Mouse (Mus musculus) left cerebral cortex, adult 8-10 months (tissue): ENCODE measurements around the gene Fam136a. TPM values are rescaled to one million over a fixed set of nuclear protein-coding genes. Genes with fewer than 3 reads are reported as not detected.
"Not testable (repeated sequence)": the region's sequence is repeated elsewhere in the genome, so short reads cannot be mapped to it uniquely, and the experiment has no call there.

Source experiments
- DNase-seq, 2 experiments: peaks; one replicate each; pipeline ENCODE4 v3.0.0; 2022; ENCODE audit warnings: low spot score in 2 of 2
- total RNA-seq, 4 experiments: library from RNA; stranded (reverse); gene quantifications; 2 replicates each; pipeline ENCODE4 v1.2.4; 2022

Gene Fam136a
- 10 to 100 TPM; 22.6 to 27.0 (median 23.1) TPM for total RNA-seq

DNA sequence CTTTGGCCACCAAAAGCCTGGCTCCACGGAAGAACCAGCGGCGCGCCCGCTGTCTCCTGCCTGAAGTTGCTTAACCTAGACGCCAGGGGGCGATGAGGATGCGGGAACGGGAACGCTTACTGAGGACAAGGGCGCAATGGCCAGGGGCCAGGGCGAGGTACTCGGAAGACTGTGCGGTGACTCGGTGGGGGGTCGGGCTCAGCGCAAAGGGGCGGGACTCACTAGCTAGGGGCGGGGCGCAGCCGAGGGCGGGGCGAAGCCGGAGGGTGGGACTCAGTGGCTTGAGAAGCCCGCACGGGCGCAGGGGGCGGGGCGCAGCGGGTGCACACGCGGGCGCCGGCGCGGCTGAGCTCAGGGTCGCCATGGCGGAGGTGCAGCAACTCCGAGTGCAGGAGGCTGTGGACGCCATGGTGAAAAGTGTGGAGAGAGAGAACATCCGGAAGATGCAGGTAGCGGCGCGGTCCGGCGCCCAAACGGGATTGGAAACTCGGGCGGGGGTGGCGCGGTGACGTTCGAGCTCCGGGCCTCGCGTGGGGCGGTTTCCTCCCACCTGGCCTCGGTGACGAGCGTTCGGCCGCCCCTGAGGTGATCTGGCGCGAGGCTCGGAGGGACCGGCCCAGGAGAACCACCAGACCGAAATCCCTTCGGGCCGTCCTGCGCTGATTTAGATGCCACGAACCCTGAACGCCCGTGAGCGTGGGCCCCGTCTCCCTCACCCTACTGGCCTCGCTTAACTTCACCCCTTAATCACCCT, at the start of gene Fam136a:
Gene Fam136a (plus strand): TSS at position 276 of the 754 bp plus-strand sequence.
- DNase-seq = peak; percentile 73 to 90

DNA sequence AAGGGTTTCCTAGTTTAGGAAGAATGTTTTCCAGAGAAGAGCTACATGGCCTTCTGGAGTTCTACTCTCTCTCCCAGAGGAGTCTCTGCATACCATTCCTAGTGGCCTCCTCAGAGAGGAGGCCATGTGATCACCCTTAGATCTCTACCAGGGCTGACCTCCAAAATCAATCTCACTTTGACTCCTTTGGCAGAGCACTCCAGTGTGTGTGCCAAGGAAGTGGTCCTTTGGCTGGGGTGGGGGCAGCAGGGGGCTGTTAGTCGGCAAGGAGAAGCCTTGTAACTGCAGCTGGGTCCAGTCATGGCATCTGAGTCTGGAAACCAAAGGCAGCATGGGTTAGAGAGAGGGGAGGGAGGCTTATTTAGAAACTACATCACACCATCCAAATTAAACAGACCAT, 48.4 kb upstream of the Fam136a start:
- DNase-seq = no peak

DNA sequence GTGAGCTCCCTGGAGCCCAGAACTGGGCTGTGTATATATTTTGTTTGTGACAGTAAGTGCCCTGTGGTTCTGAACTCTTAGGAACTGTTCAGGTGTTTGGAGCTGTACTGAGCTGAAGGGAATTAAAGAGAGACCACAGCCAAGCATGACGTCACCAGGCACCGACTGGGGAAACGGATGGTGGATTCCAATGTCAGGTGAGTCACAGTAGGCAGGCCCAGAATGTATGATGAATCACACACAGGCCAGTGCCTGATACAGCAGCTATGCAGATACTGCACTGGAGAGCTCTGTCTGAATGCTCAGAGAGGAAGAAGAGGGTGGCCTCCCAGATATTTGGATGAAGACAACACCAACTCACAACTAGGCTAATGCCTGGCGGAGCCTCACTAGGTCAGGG, 46.6 kb upstream of the Fam136a start:
- peak in 1 of 2 experiments; percentile 47 for DNase-seq

DNA sequence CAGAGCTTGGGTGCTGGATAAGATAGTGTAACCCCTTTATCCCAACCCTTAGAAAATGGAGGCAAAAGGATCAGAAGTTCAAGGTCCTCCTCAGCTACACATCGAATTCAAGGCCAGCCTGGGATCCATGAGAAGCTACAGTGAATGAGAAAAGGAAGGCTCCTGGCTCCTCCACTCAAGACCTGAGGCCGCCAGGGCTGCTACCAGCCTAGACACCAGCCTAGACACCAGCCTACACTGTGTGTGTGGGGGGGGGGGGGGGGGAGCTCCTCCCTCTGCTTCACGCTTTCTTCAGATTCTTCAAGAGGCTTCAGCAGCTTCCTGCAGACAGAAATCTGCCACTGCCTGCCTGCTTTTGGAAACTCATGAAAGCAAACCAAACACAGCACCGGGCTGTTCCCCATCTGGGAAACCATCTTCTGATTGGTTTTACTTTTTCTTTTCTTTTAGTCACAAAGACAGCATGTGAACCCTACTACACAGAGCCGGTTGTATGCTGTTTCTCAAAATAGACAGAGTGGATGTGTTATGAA, 43.3 kb upstream of the Fam136a start:
- no peak for DNase-seq

DNA sequence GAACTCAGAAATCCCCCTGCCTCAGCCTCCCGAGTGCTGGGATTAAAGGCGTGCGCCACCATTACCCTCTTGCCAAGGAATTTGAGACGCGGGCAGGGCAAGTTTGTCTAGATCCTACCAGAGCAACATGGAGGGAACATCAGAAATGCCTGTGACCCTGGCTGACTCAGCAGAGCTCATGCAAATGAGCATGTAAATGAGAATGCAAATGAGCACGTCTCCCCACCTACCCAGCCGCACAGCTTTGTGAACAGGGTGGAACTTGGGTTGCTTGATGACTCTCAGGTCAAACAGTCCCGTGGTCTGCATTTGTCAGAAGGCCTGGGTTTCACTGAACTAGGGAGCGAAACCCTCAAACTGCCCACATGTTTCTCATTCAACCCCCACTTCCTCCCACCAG, 42.5 kb upstream of the Fam136a start:
- no peak for DNase-seq

DNA sequence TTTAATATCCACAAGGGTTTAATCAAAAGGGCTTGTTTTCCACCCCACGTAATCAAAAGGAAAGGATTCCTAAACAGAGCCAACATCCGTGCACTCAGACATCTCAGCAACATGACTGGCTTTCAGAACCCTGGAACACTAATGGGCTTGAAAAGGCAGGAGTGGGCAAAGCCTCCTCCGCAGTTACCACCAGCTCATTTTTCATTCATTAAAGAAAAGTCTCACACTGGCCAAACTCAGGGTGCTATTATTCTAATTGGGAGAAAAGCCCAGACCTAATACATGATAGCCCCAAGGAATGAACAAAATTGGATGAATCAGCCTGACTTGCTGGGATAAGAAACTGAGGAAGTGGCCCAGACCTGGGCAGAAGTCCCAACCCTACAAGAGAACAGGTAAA, 41.0 kb upstream of the Fam136a start:
- no peak for DNase-seq

DNA sequence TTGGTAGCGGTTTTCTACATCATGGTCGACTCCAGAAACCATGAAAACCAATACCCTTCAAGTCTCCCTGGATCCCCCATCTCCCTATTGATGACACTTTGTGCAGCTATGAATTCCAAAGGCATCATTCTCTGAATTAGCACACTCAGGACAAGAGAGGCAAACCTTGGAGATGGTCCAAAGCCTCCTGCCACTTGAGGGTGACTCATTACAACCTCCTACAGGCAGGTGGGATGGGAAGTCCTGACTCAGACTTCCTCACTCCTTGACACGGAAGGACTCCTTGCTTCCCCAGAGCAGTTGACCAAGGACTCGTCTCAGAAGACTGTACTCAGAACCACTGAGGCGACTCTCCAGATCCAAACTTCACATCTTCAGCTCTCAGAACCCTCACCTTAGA, 39.8 kb upstream of the Fam136a start:
- no peak for DNase-seq

DNA sequence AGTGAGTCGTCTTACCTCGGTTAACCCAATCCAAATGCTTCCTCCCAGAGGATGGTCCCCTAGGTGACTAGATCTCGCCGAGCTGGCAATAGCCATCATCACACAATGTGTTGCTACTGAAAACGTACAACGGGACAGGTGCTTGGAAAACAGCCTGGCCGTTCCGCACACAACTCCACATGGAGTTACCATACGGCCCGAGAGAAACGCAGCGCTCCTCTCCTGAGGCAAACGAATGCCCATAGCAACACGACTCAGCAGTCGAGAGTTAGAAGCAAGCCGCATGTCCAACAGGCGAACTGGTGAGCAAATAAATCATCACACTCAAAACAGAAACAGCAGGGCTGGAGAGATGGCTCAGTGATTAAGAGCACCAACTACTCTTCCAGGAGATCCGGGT, 38.6 kb upstream of the Fam136a start:
- no peak for DNase-seq

DNA sequence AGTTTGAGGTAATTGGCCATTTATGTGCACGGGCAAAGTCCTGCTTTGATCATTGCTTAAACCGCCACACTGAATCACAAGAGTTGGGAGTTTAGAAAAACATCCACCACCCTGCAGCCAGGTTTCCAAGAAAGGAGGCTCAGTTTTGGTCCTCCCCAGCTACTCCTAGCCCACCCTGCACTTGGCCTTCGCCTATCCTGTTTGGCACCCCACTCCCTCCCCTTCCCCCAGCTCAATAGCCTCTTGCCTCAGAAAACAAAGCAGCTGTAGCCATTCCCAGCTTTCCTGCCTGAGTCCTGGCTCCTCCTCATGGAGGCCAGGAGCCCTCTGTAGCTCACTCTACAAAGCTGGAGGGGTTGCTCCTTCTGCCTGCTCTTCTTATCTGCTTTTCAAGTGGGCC, 37.1 kb upstream of the Fam136a start:
- DNase-seq = no peak

DNA sequence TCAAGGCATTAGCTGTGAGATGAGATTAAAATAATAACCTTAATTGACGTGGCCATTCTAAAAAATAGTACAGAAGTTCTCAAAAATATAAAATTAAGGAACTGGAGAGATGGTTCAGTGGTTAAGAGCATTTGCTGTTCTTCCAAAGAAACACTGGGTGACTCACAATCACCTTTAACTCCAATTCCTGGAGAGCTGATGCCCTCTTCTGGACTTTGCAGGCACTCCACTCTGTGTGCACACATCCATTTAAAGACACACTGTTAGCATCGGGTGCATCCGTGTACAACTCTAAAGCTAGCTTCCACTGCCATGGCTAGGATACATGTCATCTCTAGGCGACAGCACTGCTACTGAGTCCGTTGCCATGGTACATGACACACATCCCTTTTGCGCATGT, 35.5 kb upstream of the Fam136a start:
- no peak for DNase-seq

DNA sequence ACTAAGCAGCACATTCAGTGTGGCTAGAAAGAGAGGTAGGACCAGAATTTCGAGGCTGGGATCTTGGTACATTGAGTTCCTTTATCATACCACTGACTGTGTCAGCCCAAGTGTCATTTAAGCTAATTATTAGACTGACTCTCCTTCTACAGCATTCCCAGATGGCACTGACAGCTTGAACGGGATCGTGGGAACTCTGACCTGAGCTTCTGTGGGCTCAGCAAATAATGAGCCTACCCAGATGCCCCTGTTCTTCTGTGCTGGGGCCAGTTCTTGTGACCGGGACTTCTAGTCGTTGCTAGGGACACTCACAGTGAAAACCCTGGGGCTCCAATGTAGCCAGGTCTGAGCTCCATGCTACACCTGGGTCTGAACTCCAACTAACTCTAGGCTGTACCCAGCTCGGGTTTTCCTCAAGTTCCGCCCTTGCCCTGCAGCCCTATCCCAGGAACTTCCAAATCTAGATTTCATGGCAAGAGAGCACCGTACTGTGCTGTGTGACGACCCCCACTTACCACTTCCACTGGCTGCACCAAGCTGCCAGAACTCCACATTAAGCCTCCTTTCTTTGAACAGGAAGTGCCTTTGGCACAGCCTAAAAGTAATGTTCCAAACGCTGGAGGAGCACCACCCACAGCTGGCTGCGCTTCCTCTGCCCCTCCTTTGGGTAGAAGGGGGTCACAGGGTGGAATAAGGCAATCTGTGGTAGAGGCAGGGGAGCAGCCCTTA, 30.2 kb upstream of the Fam136a start:
- DNase-seq = no peak

DNA sequence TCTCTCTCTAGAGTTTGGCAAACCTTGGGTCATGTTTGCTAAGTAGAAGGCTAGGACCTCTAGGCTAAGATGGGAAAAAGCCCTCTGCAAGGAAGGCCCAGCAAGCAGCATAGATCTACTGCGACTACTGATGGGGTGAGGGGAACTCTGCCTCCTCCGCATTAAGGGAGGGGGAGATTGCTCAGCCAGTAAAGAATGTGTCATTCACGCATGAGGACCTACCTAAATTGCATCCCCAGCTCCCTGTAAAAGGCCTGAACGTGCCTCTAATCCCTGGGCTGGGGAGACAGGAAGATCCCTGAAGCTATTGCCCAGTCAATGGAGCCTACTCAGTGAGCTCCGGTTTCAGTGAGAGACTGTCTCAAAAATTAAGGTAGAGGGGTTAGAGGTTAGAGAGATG, 29.6 kb upstream of the Fam136a start:
- no peak for DNase-seq

DNA sequence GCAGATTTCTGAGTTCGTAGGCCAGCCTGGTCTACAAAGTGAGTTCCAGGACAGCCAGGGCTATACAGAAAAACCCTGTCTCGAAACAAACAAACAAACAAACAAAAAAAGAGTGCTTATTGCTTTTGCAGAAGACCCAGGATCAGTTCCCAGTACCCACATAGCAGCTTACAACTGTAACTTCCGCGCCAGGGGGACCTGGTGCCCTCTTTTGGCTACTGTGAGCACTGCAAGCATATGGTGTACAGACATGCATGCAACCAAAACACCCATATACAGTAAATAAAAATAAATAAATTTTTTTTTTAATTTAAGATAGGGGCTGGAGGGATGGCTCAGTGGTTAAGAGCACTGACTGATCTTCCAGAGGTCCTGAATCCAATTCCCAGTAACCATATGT, 29.1 kb upstream of the Fam136a start:
- DNase-seq = not testable (repeated sequence)

DNA sequence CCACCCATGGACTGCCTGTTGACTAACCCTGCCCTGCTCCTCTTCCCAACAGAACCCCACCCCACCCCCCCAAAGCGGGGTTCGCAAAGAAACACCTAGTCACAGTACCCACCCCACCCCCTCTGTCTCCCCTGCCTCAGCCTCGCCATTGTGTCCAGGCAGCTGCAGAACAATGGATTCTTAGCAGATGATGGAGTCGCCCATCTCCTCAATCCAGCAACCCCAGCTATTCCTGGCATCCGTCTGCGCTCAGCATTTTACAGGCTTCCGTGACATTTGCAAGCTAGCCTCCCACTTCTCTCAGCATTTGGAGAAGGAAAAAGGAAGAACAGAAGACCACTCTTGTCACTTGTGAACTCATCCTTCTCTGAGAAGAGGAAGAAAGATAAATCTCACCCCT, 21.8 kb upstream of the Fam136a start:
- no peak for DNase-seq

DNA sequence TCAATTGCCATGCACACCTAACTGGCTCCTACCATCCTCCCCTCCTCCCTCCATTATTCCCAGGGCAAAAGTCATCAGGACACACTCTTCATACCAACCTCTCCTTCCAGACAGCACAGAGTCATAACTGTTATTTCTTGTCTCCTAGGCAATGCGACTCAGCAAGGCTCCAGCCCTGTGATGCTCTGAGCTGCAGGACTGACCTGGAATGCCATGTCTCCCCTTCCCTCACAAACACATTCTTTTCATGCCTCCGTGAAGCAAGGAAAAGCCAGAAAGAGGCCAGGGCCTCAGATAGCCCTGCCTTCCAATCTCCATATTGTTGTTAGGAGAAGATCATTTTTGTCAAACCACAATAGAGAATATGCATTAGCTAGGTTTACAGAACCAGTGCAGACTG, 19.4 kb upstream of the Fam136a start:
- no peak for DNase-seq

DNA sequence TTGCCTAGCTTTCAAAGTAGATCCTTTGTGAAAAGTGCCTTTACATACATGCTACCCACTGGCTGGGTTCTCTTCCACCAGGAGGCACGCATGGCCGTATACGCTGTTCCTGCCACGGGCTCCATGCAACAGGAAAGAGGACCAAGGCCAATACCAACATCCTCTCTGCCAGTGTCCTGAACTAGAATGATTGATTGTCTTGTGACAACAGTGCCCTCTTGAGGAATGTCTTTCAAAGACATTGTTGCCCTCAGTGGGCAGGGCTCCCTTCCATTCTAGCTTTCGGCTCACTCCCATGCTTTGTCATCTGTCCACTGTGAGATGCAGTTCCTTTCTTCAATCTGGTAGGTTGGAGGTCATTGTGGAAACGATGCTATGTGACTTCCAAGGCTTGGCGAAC, 16.2 kb upstream of the Fam136a start:
- DNase-seq = no peak

DNA sequence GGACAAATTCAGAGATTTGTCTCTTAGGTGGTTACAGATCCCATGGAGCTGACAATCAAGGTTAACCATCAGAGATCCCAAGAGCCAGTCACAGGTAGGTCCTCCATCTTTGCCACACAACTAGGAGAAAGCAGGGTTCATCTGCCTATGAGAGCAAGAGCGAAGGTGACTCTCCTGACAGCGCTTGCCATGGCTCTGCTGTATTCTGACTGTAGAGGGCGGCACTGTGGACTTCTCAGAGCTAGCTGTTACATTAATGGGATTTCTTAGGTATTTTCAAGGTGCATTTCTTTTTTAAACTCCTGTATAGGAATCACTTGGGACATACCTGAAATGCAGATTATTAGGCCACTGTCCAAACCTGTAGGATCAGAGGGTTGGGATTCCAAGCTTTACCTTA, 10.5 kb upstream of the Fam136a start:
- no peak for DNase-seq

DNA sequence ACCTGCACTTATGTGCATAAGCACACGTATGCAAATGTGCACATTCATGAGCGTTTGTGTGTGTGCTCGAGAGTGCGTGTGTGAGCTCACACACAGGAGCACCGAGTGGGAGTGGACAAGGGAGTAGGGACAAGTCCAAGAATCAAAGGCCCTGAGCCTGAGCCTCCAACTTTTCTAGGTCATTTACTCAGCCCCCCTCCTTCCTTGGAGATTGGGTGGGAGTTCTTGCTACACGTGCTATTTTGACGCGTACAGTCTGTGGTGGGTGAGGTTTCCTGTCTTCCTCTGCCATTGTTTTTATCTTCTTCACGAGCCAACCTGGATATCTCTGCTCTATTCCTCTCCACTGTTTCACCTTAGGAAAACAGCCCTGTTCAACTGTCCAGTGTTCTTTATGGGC, 8.5 kb upstream of the Fam136a start:
- DNase-seq = no peak

DNA sequence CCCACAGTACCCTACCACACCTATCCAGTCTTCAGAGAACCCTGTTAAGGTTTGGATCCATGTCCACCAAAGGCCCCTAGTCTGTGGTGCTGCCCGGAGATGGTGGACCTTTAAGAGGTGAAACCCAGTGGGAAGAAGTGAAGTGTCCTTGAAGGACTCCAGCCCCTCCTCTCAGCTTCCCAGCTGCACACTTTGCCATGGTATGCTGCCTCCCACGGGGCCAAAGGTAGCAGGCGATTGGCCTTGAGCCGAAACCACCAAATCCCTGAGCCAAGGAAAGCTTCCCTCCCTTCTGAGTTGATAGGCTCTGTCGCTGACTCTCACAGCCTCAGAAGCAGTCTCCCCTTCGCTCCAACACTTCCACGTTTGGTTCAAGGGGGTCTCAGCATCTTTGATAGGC, 4.8 kb upstream of the Fam136a start:
- DNase-seq = no peak

DNA sequence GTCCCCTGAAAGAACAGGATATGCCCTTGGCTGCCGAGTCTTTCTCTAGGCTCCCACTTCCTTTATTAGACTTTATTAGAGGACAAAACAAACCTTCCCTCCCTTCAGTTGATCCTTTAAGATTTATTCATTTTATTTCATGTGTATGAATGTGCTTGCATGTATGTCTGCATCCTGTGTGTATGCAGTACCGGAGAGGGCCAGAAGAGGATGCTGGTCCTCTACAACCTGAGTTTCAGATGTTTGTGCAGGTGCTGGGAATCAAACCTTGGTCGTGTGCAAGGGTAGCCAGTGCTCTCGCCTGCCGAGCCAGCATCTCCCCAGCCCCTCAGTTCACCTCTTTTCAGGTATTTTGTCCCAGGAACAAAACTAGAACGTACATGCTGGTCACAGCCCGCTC, 4.1 kb upstream of the Fam136a start:
- no peak for DNase-seq

DNA sequence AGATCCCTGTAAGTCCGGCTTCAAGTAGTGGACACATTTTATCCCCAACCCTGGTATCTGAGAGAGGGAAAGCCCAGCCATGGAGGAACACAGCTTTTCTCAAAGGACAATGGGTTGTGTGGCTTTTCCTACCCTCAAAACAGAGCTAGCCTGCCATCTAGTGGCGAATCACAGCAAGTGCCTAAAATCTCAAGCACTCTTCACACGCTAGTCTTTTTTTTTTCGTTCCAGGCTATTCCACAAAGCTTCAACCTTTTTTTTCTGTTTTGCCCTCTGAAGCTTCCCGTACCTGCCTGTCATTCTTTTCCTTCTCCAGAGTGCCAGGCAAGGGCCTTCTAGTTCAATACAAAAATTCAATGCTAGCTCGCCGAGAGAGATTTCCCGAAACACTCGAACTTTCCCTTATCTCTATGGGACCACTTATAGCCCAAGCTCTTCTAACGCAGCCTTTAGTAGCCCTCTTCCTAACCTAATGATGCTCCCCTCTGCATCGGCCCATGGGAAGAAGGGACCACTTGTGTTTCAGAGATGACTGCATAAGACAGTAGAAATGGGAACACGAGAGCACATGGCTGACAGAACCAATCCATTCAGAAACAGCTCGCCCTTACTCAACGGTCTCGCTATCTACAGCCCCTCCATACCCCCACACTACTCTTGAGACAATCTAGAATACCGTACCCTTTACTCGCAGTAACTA, 854 bp upstream of the Fam136a start:
- peak; percentile 56 to 69 for DNase-seq
